Mouse (Mus musculus): ENCODE measurements around the gene Gmds. TPM values are rescaled to one million over a fixed set of nuclear protein-coding genes. Genes with fewer than 3 reads are reported as not detected.

Gene Gmds
- polyA plus RNA-seq, 1 experiment: 11.3 TPM

GRCm38 (mm10) chr13:32269757-32270156 lies 68.8 kb downstream of the Gmds start:
- no peaks in the 10 kb centered on the region for H3K4me1 ChIP-seq (ENCODE audit: control insufficient read depth, insufficient read depth, low read length)

GRCm38 (mm10) chr13:32269261-32269660 lies 69.3 kb downstream of the Gmds start:
- no peaks in the 10 kb centered on the region for H3K4me1 ChIP-seq (ENCODE audit: control insufficient read depth, insufficient read depth, low read length)
- no peak overlapping the region for H3K27ac ChIP-seq (ENCODE audit: insufficient read depth, low read length)
- H3K4me3 ChIP-seq (ENCODE audit: insufficient read depth, low read length): no peak overlapping the region
- TF ChIP-seq POLR2A (IDR thresholded peaks at IDR 0.05; ENCODE audit: extremely low read depth, insufficient read depth, low read length) (no peak), CTCF (IDR thresholded peaks at IDR 0.05; ENCODE audit: extremely low read depth, insufficient read depth, low read length) (no peak)

More at GRCm38 (mm10) chr13:32269757-32270156, 68.8 kb downstream of the Gmds start:
- Histone ChIP-seq H3K27ac (ENCODE audit: insufficient read depth, low read length) (no peak overlapping the region), H3K4me3 (ENCODE audit: insufficient read depth, low read length) (no peak overlapping the region)
- TF ChIP-seq POLR2A (IDR thresholded peaks at IDR 0.05; ENCODE audit: extremely low read depth, insufficient read depth, low read length) (no peak), CTCF (IDR thresholded peaks at IDR 0.05; ENCODE audit: extremely low read depth, insufficient read depth, low read length) (no peak)

- H3K4me3 ChIP-seq (ENCODE audit: insufficient read depth, low read length): no peak overlapping the region
- no peak overlapping the region for H3K27ac ChIP-seq (ENCODE audit: insufficient read depth, low read length)
- no peaks in the 10 kb centered on the region for H3K4me1 ChIP-seq (ENCODE audit: control insufficient read depth, insufficient read depth, low read length)
- no peak for TF ChIP-seq CTCF (IDR thresholded peaks at IDR 0.05; ENCODE audit: extremely low read depth, insufficient read depth, low read length)
- no peak for TF ChIP-seq POLR2A (IDR thresholded peaks at IDR 0.05; ENCODE audit: extremely low read depth, insufficient read depth, low read length)
Observed at GRCm38 (mm10) chr13:32268284-32268683, 70.3 kb downstream of the Gmds start.

GRCm38 (mm10) chr13:32267184-32267775 lies 71.3 kb downstream of the Gmds start:
- no peak for TF ChIP-seq POLR2A (IDR thresholded peaks at IDR 0.05; ENCODE audit: extremely low read depth, insufficient read depth, low read length)
- no peak for TF ChIP-seq CTCF (IDR thresholded peaks at IDR 0.05; ENCODE audit: extremely low read depth, insufficient read depth, low read length)
- H3K4me3 ChIP-seq (ENCODE audit: insufficient read depth, low read length): no peak overlapping the region
- H3K4me1 ChIP-seq (ENCODE audit: control insufficient read depth, insufficient read depth, low read length): no peaks in the 10 kb centered on the region
- no peak overlapping the region for H3K27ac ChIP-seq (ENCODE audit: insufficient read depth, low read length)

GRCm38 (mm10) chr13:32266721-32267120 lies 71.8 kb downstream of the Gmds start:
- no peak overlapping the region for H3K4me3 ChIP-seq (ENCODE audit: insufficient read depth, low read length)
- H3K4me1 ChIP-seq (ENCODE audit: control insufficient read depth, insufficient read depth, low read length): no peaks in the 10 kb centered on the region
- no peak for TF ChIP-seq CTCF (IDR thresholded peaks at IDR 0.05; ENCODE audit: extremely low read depth, insufficient read depth, low read length)
- no peak overlapping the region for H3K27ac ChIP-seq (ENCODE audit: insufficient read depth, low read length)

- Histone ChIP-seq H3K4me1 (ENCODE audit: control insufficient read depth, insufficient read depth, low read length) (no peaks in the 10 kb centered on the region), H3K4me3 (ENCODE audit: insufficient read depth, low read length) (no peak overlapping the region), H3K27ac (ENCODE audit: insufficient read depth, low read length) (no peak overlapping the region)
- TF ChIP-seq CTCF (IDR thresholded peaks at IDR 0.05; ENCODE audit: extremely low read depth, insufficient read depth, low read length) (no peak), POLR2A (IDR thresholded peaks at IDR 0.05; ENCODE audit: extremely low read depth, insufficient read depth, low read length) (no peak)
Observed at GRCm38 (mm10) chr13:32256121-32256520, 82.4 kb downstream of the Gmds start.

GRCm38 (mm10) chr13:32252276-32252675 lies 86.3 kb downstream of the Gmds start:
- Histone ChIP-seq H3K4me3 (ENCODE audit: insufficient read depth, low read length) (no peak overlapping the region), H3K27ac (ENCODE audit: insufficient read depth, low read length) (no peak overlapping the region), H3K4me1 (ENCODE audit: control insufficient read depth, insufficient read depth, low read length) (no peaks in the 10 kb centered on the region)
- no peak for TF ChIP-seq CTCF (IDR thresholded peaks at IDR 0.05; ENCODE audit: extremely low read depth, insufficient read depth, low read length)
- TF ChIP-seq POLR2A (IDR thresholded peaks at IDR 0.05; ENCODE audit: extremely low read depth, insufficient read depth, low read length): no peak

GRCm38 (mm10) chr13:32242200-32242599 lies 96.3 kb downstream of the Gmds start:
- Histone ChIP-seq H3K27ac (ENCODE audit: insufficient read depth, low read length) (no peak overlapping the region), H3K4me1 (ENCODE audit: control insufficient read depth, insufficient read depth, low read length) (no peaks in the 10 kb centered on the region), H3K4me3 (ENCODE audit: insufficient read depth, low read length) (no peak overlapping the region)
- TF ChIP-seq POLR2A (IDR thresholded peaks at IDR 0.05; ENCODE audit: extremely low read depth, insufficient read depth, low read length) (no peak), CTCF (IDR thresholded peaks at IDR 0.05; ENCODE audit: extremely low read depth, insufficient read depth, low read length) (no peak)

GRCm38 (mm10) chr13:32236269-32236678 lies 102.3 kb downstream of the Gmds start:
- Histone ChIP-seq H3K4me1 (ENCODE audit: control insufficient read depth, insufficient read depth, low read length) (no peaks in the 10 kb centered on the region), H3K4me3 (ENCODE audit: insufficient read depth, low read length) (no peak overlapping the region), H3K27ac (ENCODE audit: insufficient read depth, low read length) (no peak overlapping the region)
- TF ChIP-seq POLR2A (IDR thresholded peaks at IDR 0.05; ENCODE audit: extremely low read depth, insufficient read depth, low read length): no peak
- no peak for TF ChIP-seq CTCF (IDR thresholded peaks at IDR 0.05; ENCODE audit: extremely low read depth, insufficient read depth, low read length)

- TF ChIP-seq CTCF (IDR thresholded peaks at IDR 0.05; ENCODE audit: extremely low read depth, insufficient read depth, low read length): no peak
- no peak for TF ChIP-seq POLR2A (IDR thresholded peaks at IDR 0.05; ENCODE audit: extremely low read depth, insufficient read depth, low read length)
- H3K4me3 ChIP-seq (ENCODE audit: insufficient read depth, low read length): no peak overlapping the region
- no peaks in the 10 kb centered on the region for H3K4me1 ChIP-seq (ENCODE audit: control insufficient read depth, insufficient read depth, low read length)
- H3K27ac ChIP-seq (ENCODE audit: insufficient read depth, low read length): no peak overlapping the region
Observed at GRCm38 (mm10) chr13:32235046-32235445, 103.5 kb downstream of the Gmds start.
